Mouse (Mus musculus): Measurements from ENCODE around the gene Mfsd4b3. TPM values are rescaled to one million over a fixed set of nuclear protein-coding genes. Genes with fewer than 3 reads are reported as not detected.

Gene Mfsd4b3
- polyA plus RNA-seq, 1 experiment = 0.07 TPM

DNA sequence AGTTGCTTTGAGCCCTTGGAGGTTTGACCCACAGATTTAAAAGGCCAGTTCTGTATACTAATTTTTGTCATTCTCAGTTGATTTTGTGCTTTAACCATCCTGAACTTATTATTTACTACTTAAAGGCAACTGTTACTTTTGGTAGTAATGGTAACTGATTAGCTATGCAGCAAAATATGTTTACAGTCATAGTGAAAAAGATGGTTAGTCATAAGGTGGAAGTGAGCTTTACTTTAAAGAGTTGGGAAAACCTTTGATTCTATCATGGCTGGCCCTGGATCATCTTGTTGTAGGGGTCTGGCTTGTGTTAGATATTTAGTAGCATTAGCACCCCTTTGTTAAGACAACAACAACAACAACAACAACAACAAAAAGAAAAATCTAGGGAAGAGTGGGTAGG is 47.3 kb downstream of the Mfsd4b3 start:
- DNase-seq = no peak
- H3K4me3 ChIP-seq (replicated peaks; ENCODE audit: insufficient read depth, low read depth, low read length) = no peak overlapping the region
- no peak overlapping the region for H3K27ac ChIP-seq (ENCODE audit: insufficient read depth, low read length)
- no peaks in the 10 kb centered on the region for H3K27me3 ChIP-seq (ENCODE audit: control insufficient read depth, insufficient read depth, low read length)
- no peaks in the 10 kb centered on the region for H3K4me1 ChIP-seq (ENCODE audit: control insufficient read depth, insufficient read depth, low read length)
- no peak for TF ChIP-seq CTCF (IDR thresholded peaks at IDR 0.05; ENCODE audit: borderline replicate concordance, insufficient read depth, low read depth, low read length)
- TF ChIP-seq POLR2A (IDR thresholded peaks at IDR 0.05; ENCODE audit: borderline replicate concordance, insufficient read depth, low read length) = no peak

DNA sequence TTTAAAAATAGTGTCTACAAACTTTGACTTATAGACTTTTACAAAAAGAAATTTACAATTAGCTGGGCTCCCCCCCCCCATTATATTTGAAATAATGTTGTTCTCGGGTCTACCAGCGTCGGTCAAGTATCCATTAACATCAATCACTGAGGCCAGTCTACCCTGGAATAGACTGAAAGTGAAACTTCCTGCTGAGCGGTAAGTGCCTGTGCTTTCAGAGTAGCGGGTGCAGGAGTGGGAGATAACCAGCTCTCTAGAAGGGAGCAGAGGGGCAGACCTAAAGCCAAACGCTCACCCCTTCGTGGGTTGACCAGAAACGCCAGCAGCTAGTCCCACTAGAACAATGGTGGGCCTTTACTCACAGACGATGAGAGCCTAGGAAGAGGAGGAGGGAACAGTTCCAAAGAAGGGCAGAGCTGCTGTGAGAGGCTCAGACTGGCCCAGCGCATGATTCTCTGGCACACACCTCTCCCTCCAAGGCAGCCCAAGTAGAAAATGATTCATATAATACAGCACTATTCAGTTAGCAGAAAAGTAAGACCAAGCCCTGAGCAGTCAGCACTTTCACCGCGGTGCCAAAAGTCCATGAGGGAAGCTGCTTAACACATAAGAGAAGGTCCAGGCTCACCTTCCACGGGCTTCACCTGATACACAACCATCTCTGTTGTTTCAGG is 51.0 kb downstream of the Mfsd4b3 start:
- TF ChIP-seq CTCF (IDR thresholded peaks at IDR 0.05; ENCODE audit: borderline replicate concordance, insufficient read depth, low read depth, low read length) = no peak
- Histone ChIP-seq H3K27me3 (ENCODE audit: control insufficient read depth, insufficient read depth, low read length) (no peaks in the 10 kb centered on the region), H3K27ac (ENCODE audit: insufficient read depth, low read length) (no peak overlapping the region), H3K4me1 (ENCODE audit: control insufficient read depth, insufficient read depth, low read length) (no peaks in the 10 kb centered on the region), H3K4me3 (replicated peaks; ENCODE audit: insufficient read depth, low read depth, low read length) (no peak overlapping the region)
- 67% methylated on average over 13 of the region's 13 CpGs for WGBS
- no peak for DNase-seq

DNA sequence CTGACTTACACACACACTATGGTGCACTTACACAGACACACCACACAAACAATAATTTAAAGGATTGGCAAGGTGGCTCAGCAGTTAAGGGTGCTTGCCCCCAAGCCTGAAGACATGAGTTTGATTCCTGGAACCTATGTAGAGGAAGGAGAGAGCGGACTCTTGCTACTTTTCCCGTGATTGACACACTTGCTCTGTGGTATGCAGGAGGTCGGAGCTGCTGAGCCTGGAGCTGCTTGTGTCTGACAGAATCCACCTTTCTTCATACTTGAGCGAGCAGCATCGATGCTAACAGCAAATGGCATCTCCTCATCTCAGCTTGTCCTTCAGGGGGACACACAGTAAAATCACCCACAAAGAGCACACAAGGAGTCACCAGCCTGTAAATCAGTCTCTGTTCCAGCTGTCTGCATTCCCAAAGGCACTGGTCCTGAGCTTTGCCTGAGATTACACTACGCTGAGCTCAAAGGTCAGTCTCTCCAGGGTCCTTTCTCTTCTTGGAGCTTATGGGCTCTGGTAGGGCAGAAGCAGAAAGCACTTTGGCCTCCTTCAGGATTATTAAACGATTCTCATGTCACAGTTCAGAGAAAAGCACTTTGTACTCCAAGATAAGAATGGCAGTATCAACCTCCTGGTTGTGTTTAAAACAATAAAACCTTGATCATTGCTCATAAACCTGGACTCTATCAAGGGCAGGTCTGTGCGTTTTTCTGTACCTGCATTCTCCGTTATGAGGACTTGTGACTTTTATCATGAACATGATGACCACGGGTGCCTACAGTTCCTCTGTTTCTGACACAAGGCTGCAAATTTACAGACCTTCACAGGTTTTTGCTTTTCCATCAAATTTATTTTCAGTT is 52.9 kb downstream of the Mfsd4b3 start:
- Histone ChIP-seq H3K27me3 (ENCODE audit: control insufficient read depth, insufficient read depth, low read length) (no peaks in the 10 kb centered on the region), H3K4me1 (ENCODE audit: control insufficient read depth, insufficient read depth, low read length) (no peaks in the 10 kb centered on the region), H3K27ac (ENCODE audit: insufficient read depth, low read length) (no peak overlapping the region), H3K4me3 (replicated peaks; ENCODE audit: insufficient read depth, low read depth, low read length) (no peak overlapping the region)
- TF ChIP-seq POLR2A (IDR thresholded peaks at IDR 0.05; ENCODE audit: borderline replicate concordance, insufficient read depth, low read length) = no peak
- TF ChIP-seq CTCF (IDR thresholded peaks at IDR 0.05; ENCODE audit: borderline replicate concordance, insufficient read depth, low read depth, low read length) = no peak
- 80% methylated on average over 10 of the region's 10 CpGs for WGBS
- DNase-seq = no peak

DNA sequence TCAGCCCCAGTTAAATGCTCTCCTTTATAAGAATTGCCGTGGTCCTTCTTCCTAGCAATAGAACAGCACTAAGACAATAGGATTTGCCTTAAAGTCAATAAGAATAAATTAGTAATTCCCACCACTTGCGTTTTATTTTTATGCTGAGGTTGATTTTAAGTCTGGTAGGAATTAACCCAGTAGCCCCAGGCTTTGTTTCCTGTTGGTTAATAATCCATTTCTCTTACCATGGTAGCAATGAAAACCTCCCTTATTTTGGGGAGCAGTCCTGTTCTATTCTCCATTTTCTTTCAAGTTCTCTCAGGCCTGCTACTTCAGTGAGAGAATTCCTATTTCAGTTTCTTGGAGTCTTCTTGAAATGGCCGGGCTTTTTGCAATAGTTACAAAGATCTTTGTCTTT is 55.8 kb downstream of the Mfsd4b3 start:
- no peak overlapping the region for H3K27ac ChIP-seq (ENCODE audit: insufficient read depth, low read length)
- 82% methylated on average over 3 of the region's 3 CpGs for WGBS
- no peaks in the 10 kb centered on the region for H3K27me3 ChIP-seq (ENCODE audit: control insufficient read depth, insufficient read depth, low read length)
- no peak for DNase-seq
- no peak overlapping the region for H3K4me3 ChIP-seq (replicated peaks; ENCODE audit: insufficient read depth, low read depth, low read length)
- H3K4me1 ChIP-seq (ENCODE audit: control insufficient read depth, insufficient read depth, low read length) = no peaks in the 10 kb centered on the region
- no peak for TF ChIP-seq POLR2A (IDR thresholded peaks at IDR 0.05; ENCODE audit: borderline replicate concordance, insufficient read depth, low read length)

DNA sequence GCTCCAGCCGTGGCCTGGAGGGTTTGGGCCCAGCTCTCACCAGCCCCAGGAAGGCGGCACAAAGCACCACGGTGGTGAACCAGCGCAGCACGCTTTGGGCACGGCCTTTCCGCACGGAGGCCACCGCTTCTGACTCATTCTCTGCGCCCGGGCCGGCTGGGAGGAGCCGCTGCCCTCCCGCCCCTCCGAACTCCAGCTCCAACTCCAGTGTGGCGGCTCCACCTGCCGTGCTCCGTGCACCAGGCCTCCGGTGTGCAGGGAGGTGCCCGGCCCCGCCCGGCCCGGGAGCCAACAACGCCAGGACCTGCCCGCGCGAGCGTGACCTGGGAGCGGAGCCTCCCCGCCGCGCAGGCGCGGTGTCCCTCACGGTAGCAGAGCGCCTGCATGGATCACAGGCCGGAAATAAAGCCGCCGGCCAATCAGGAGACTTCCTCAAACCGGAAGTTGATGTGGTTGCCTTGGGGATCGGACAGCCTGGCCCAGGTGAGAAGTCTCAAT is 61.0 kb downstream of the Mfsd4b3 start, which contains the start of gene Mfsd4b4:
Gene Mfsd4b4, minus strand, starts transcription at position 365 of the 498 bp plus-strand sequence.
- H3K27me3 ChIP-seq (ENCODE audit: control insufficient read depth, insufficient read depth, low read length) = no peaks in the 10 kb centered on the region
- no peaks in the 10 kb centered on the region; the same call in 1 of the 2 replicates for H3K4me1 ChIP-seq (ENCODE audit: control insufficient read depth, insufficient read depth, low read length)
- H3K27ac ChIP-seq (ENCODE audit: insufficient read depth, low read length) = peak within 1 kb of the TSS; percentile 80
- WGBS = 1% methylated on average over 41 of the region's 41 CpGs
- TF ChIP-seq POLR2A (IDR thresholded peaks at IDR 0.05; ENCODE audit: borderline replicate concordance, insufficient read depth, low read length) (peak; percentile 60; the same call in 1 of the 2 replicates), CTCF (IDR thresholded peaks at IDR 0.05; ENCODE audit: borderline replicate concordance, insufficient read depth, low read depth, low read length) (no peak)
- peak; percentile 89 to 94 for DNase-seq
- peak within 1 kb of the TSS; percentile 77 for H3K4me3 ChIP-seq (replicated peaks; ENCODE audit: insufficient read depth, low read depth, low read length)

Other genes starting within 250 kb of the Mfsd4b3 start
- 51.9 and 59.2 TPM in 2 replicates for gene Rev3l, start 228.0 kb downstream of the Mfsd4b3 start, polyA plus RNA-seq (2012; rRNA removed)
- 5.4 and 5.6 TPM in 2 replicates for gene Mfsd4b4, start 60.9 kb downstream of the Mfsd4b3 start, polyA plus RNA-seq (2012; rRNA removed)
- not detected in 2 replicates for gene Mfsd4b2, start 33.2 kb downstream of the Mfsd4b3 start, polyA plus RNA-seq (2012; rRNA removed)
- gene Mfsd4b5, start 26.5 kb upstream of the Mfsd4b3 start, polyA plus RNA-seq (2012; rRNA removed) = 0.08 and 0.13 TPM in 2 replicates
- 0.62 and 0.69 TPM in 2 replicates for gene Mfsd4b1, start 65.1 kb upstream of the Mfsd4b3 start, polyA plus RNA-seq (2012; rRNA removed)
- gene Slc16a10, start 182.1 kb upstream of the Mfsd4b3 start, polyA plus RNA-seq (2012; rRNA removed) = 3.6 and 5.0 TPM in 2 replicates

All from cerebellum, adult 2 months (tissue).